Mouse (Mus musculus) urinary bladder, postnatal 14 days (tissue): ENCODE results near the gene Fgf3.
A peak's percentile ranks its signal among the peaks of the same experiment; 100 is the strongest.

Source experiments
- DNase-seq: peaks from one replicate; pipeline ENCODE4 v3.0.0; 2021; ENCODE audit warnings: low spot score

The Fgf3 gene

DNA sequence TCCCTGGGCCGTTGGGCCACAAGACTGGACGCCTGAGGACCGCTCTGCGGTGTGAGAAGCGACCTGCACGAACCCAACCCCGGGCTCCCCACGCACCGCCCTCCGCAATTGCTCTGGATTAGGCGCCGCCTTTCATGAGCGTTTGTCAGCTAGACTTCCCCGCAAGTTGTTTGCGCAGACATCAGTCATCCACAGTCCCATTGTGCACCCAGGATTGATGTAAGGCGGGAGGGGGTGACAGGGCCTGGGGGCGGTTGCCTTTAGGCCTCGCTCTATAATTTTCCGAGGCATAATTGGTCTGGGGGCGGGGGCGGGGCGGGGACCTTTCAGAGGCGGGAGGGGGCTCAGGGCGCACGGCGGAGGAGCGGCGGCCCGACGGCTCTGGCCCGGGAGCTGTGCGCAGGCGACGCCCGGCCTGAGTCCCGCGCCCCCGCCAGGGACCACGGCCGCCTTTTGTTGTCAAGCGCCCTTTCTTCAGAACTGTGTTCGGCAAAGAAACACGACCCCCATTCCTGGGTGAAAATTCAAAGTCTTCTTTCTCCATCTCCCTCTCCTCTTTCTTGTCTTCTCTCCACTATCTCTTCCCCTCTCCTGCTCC, at the start of gene Fgf3:
Gene Fgf3, plus strand, starts transcription at position 193 of the 598 bp plus-strand sequence.
- DNase-seq, result no peak

DNA sequence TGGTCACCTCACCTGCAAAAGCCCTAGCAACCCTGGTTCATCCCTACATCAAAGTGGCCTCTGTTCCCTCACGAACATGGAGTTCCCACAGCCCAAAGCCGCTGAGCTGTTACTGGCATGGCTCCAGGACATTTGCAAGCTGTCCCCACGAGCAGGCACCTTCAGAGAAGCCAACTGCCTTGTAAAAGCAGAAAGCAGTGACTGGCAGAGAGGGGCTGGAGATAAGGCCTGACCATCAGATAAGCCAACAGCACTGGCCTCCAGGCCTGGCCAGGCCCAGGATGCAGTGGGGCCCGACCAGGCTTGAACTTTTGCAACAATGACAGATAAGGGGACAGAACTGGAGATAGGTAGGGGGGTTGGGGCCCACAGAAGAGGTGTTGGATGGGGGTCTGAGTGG, 49.3 kb upstream of the Fgf3 start:
- DNase-seq, result peak; percentile 60

DNA sequence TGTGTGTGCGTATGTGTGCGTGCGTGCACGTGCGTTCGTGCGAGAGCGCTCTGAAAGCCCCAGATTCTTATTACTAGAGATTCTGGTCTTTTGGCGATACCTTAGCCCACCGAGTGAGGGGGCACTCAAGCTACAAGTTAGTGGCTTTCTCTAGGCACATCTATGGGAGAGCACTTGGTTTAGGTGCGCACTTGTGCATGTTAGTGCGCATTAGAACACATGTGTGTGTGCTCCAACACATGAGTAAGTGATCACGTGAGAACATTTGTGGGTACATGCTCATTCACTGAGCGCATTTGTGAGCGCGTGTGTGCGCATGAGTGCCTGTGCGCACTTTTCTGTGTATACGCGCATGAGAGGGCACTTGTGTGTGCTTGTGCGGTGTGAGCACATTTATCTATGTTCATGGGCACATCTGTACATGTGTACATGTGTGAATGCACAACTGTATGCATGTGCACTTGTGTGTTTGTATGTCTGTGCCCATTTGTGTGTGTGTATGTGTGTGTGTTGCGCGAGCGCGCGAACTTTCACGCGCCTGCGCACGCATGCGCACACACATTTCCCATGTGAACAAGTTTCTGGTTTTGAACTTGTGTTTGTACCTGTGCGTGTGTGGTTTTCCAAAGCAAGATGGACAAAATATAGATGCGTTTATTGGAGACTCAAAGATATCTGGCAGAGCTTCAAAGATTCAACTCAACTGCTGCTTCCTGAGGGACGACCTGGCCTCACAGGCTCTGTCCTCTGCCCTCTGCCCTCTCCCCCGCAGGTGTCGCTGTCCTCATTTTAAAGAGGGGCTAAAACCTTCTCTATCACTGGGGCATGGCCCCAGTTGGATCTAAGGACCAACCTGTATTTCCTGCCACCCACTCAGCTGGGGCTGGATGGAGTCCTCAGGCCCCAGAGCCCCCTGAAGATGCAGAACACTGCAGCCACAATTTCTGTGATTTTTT, 48.0 kb upstream of the Fgf3 start:
- DNase-seq, result no peak

DNA sequence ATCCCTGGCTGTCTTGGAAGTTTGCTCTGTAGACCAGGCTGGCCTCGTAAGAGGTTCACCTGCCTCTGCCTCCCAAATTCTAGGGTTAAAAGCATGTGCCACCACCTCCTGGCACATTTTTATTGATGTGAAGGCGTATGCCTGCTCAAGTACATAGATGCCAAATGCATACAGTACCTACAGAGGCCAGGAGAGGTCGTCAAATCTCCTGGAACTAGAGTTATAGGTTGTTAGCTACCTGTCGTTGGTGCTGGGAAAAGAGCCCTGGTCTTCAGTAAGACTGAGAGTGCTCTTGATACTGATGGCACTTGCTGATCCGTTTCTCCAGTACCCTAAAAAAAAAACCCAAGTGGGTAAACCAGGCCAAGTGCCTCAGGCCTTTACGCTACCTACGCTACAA, 46.5 kb upstream of the Fgf3 start:
- no peak for DNase-seq

DNA sequence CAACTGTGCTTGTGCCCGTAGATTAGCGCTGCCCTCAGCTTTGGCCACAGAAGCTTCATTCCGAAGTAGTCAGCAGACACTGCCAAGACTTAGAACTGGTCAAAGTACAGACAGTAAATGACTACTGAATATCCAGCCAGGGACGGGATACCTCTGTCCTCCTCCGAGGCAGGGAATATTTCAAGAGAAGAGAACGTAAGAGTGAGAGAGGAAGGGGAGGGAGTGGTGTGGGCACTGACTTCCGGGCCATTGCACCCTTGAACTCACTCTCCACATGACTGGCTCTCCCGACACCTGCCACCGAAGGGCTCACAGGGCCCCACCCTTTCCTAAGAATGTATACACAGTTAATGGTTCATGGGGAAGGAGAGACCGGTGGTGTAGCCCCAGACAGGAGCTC, 44.6 kb upstream of the Fgf3 start:
- DNase-seq, result no peak

DNA sequence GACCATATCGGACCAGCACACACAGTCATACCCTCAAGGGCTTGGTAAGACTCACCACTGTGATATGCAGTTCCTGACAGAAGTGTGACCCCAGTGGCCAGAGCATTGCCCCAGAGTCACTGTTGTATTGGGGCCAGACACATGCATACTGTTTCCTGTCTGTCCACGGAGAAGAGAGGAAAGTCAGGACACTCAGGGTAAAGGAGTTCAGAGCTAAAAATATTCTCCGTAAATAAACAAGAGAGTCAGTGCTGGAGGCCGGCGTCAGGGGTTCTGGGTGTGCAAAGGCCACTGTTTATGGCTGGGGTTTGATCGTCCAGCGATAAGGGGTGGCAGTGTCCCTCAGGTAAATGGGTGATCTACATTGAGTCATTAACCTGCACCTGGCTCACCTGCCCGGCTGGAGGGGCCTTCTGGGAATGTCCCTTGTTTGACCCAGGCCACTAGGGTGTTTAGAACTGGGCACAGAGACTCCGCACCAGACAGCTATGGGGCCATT, 41.9 kb upstream of the Fgf3 start:
- no peak for DNase-seq

DNA sequence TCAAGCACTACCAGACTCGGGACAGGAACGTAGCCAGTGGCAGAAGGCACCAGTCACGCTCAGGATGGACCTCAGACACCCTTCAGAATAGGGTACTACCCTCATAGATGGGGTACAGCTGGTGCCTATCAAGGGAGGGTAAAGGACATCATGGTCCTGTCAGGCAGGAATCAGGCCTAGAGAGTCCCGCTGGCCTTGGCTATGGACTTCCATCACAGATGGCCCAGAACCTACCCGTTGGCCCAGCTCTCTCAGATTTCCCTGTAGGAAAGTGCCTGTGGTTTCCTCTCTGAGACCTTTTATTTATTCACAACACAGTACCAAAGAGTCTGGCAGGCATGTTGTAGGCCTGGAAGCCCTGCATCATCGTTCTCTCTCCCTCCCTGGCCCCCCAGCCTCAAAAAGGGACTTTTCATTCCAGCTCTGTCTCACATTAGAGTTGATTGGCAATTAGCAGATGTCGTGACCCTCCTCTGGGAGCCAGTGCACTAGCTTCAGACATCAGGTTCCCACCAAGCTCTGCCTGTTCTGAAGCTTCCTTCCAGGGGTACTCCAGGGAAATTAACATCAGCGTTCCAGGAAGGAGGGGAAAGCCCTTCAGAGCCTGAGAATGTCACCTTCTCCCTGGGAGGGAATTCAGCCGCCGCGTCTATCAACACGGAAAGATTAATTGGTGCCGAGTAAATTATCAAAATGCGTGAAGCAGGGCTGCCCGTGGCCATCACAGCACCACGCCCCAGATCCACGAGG, 40.7 kb upstream of the Fgf3 start:
- DNase-seq, result no peak

DNA sequence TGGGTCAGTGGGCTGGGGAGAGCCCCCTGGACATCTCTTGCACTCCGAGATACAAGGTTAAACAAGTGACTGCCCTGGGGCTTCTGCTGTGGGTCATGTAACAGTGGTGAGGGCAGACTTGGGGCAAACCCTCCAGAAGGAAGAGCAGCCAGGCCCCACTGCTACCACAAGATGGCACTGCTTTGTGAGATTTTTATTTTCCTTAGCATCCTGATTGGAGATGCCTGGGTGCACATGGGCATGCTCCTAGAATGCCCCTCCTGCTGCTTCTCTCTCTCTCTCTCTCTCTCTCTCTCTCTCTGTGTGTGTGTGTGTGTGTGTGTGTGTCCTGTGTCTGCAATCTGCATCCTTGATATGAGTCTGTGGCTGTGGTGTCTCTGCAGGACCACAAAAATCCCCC, 39.4 kb upstream of the Fgf3 start:
- DNase-seq, result no peak

DNA sequence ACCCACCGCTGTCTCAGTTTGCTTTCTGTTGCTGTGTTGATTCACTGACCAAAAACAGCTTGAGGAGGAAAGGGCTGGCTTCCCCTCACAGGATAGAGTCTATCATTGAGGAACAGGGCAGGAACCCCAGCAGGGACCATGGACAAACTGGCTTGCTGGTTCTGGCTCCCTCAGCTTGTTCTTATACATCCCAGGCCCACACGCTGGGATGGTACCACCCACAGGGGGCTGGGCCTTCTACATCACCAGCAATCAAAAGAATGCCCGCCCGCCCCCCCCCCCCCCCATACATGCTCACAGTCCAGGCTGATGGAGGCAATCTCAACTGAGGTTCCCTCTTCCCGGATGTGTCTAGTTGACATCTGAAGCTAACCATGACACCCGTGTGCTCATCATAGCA, 30.8 kb upstream of the Fgf3 start:
- no peak for DNase-seq

DNA sequence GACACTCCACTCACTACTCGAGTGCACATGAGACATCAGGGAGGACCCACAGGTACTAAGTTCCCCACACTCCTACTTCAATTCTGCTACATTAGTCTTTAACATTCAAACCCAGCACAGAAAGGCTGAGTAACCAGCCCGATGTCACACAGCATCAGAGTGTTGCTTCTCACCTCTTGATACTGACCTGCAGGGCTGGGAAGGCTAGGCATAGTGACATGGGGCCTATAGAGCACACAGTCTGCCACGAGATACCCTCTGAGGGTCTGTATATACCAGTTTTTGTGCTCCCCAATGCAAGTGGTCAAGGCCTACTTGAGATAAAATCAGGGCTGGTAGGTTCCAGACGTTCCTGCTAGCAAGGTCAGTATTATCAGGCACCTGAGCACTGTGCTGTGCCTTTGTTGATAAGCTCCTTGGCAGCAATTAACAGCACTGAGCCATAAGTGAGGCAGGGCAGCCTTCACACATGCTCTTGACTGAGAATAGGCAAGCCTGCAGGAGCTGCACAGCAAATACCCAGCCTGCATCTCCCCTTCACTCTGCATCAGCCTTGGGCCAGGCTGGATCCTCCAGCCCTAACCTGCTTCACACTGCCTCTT, 29.8 kb upstream of the Fgf3 start:
- DNase-seq, result no peak

DNA sequence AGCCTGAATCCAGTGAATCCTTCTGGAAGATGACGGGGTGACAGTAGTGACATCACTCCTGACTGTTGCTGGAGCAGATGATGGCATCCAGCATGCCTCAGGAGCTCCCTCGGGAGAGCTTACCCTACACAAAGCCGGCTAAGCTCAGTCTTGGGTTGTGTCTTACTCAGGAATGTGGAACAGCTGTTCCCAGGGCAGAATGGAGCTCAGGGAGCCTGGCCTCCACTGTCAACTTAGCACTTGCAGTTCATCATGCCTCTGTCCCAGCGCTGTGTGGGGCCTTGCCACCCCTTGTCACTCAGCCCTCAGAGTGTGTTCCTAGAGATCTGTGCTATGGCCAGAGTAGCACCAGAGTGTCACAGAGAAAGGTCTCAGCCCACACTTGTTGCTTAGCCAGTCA, 26.4 kb upstream of the Fgf3 start:
- DNase-seq, result no peak

DNA sequence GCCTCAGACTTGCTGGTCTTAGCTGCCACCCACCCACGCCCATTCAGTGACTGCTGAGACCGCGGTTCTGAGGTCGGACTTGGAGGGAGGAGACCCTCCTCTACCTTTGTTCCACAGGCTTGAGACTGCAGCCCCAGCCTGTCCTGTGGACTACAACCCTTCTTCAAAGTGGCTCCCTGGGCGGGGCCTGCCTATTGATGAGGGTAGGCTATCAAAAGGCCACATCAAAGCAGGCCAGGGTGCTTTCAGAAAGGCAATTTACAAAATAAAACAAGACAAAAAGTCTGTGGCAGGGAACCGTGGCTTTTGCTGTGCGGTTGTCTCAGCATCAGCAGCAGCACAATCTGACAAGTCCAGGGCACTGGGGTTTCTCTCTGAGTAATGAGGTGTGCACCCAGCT, 16.0 kb upstream of the Fgf3 start:
- no peak for DNase-seq

DNA sequence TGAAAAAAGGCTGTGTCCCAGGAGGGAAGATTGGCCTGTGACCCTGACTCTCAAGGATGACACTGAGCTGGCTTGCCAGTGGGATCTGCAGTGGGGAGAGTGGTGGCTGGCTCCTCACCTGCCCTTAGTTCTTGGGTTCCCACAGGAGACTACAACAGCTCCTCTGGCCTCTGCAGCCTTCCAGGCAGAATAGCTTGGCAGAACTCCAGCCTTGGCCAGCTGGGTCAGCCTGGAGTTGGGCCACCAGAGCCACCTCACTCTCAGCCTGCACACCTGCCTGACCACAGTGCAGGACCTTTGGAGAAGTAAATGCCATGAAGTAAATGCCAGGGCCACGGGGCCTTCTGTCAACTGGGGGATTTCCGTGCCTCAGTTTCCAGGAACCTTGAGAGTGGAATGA, 13.9 kb upstream of the Fgf3 start:
- peak; percentile 4 for DNase-seq

DNA sequence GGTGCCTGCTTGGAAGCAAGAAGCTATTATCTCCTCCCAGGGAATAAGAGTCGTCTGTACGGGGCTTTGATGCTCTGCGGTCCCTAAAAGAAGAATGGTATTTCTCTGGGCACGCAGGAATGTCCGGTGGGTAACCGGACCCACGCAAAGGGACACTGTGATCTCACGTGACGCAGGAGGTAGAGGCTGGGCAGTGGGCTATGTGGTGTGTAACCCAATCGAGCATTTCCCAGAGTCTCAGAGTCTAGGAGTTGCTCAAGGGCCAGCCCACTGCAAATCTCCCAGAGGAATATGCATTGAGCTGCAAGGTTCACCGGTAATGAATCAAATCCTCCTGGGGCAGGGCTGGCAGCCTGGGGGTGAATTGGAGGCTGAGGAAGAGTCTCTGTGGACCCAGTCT, 9.5 kb upstream of the Fgf3 start:
- DNase-seq, result no peak

DNA sequence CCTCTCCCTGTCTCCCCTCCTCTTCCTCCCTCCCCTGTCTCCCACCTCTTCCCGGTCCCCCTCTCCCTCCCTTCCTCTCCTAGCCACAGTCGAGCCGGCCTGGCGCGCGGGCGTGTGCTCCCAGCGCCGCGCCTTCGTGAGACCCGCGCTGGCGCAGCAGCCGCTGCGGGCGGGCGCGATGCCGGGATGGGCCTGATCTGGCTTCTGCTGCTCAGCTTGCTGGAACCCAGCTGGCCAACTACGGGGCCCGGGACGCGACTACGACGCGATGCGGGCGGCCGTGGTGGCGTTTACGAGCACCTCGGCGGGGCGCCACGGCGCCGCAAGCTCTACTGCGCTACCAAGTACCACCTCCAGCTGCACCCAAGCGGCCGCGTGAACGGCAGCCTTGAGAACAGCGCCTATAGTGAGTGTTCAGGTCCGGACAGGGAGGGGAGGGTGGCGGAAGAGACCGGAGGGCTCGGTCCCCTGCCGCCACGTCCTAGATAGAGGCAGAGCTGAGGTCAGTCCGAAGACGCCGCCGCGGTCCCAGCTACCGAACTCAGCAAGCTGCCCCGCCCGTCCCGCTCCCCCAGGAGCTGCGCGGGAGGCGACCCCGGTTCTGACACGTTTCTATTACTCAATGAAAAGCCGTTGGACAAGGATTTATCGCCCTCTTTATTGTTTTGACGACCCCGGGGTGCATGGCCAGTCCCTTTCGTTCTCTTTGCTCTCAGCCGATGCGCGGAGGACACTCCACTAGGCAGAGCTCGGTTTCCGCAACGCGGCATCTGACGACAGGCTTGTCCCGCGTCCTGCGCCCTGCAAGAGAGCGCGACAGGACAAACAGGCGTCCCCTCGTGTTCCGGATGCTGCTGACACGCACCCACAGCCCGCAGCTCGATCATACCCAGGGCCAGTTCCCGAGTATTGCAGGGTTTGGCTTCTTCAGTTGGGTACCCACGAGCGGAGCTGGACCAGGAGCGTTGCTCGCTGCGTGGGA, 930 bp downstream of the Fgf3 start:
- DNase-seq, result no peak

DNA sequence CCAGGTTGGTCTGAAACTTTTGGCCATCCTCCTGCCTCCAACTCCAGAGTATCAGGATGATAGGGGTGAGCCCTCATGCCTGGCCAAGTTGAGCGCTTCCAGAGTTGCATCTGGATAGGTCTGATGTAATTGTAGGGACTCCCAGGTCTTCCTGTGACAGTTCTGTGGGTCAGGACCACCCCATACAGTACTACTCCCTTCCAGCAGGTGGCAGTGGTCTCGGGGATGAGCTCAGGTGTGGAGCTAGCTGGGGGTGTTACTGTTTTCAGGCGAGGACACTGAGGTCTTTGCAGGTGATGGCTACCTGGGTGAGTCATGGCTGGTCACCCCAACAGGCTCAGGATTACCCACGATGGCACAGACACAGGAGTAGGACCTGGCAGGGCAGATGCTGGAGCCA, 8.3 kb downstream of the Fgf3 start:
- DNase-seq, result peak; percentile 25

DNA sequence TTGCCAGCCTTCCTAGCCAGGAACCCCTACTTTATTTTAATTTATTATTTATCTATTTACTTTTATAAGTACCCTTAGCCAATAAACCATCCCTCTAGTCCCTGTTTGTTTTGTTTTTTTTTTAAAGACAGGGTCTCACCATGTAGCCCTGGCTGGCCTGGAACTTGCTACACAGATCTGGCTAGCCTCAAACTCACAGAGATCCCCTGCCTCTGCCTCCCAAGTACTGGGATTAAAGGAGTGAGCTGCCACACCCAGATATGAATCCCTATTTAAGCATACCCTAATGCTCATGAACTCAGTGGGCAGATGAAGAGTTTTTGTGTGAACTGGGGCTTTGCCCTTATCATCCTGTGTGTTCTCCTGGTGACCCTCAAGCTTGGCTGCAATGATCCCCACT, 9.2 kb downstream of the Fgf3 start, which contains the start of gene Fgf4:
Gene Fgf4, plus strand, starts transcription at position 301 of the 400 bp plus-strand sequence.
- DNase-seq, result no peak

DNA sequence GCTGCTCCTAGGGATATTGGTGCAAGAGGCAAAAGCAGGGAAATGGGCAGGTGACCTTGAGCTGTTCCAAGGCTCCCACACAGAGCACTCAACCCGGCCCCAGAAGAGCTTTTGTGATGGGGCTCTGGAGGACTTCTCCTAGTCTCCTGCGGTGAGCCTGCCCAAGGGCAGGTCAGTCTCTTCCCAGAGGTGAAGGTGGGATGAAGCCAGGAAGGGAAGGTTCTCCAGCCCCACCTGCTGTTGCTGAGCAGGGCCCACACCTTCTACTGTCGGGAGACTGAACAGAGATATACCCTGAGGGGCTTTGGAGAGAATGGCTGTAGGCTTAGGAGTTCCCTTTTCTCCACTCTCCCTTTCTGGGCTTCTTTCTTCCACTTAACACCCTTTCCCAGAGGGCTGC, 13.4 kb downstream of the Fgf3 start:
- no peak for DNase-seq

DNA sequence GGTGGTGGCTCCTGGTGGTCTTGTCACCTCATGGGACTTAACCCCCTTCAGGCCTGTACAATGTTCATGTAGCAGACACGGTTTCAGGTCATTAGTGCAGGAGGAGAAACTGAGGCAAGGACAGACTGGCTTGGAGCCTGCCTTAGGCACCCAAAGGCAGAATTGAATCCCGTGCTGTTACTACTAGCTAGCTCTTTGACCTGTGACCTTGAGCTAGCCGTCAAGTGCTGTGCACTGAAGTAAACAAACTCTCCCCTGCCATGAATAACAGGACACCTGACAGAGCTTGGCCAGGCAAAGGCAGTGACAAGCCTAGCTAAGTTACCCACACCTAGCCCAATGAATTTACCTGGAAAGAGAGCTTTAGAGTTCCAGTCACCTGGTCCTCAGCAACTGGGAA, 17.1 kb downstream of the Fgf3 start:
- no peak for DNase-seq

DNA sequence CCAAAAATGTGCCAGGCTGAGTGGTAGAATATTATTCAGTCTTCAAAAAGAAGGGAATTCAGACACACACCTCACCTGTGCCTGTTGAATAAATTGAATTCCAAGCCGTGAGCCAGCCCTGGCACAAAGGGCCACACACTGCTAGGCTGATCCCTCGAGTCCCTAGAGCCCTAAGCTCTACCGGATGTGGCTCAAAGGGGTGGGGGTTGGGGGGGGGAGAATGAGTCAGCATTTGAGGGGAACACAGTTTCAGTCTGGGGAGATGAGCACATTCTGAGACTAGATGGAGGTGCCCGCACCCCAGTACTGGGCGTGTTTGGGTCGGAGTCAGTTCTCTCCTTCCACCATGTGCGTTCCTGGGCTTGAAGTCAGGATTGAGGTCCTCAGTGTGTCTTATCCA, 19.3 kb downstream of the Fgf3 start:
- no peak for DNase-seq

DNA sequence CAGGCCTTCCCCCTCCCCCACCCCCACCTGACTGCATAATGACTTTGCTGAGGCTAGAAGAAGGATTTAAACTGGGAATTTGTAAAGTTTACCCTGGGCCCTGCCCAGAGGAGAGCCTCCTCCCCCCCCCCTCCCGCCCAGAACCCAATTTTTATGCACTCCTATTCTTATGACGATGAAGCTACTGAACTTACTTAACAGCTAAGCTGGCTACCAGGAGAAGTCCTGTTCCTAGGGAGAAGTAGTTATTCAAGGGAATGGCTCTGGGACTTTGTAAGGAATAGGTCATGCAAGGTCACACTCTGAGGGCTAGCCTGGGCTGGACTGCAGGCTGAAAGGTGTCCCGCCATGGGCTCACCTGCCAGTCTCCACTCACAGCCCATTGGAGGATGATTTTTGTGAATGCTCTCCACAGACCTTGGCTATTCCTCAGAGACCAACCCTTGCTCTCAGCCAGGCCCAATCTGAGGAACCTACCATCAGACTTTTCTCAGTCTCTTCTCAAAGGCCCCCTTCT, 20.0 kb downstream of the Fgf3 start:
- no peak for DNase-seq
